Mouse (Mus musculus): ENCODE measurements around the gene Dhx33.

Gene Dhx33

GRCm38 (mm10) chr11:70980751-70981510, 23.3 kb downstream of the Dhx33 start:
- DNase-seq: peak; percentile 15

DNA sequence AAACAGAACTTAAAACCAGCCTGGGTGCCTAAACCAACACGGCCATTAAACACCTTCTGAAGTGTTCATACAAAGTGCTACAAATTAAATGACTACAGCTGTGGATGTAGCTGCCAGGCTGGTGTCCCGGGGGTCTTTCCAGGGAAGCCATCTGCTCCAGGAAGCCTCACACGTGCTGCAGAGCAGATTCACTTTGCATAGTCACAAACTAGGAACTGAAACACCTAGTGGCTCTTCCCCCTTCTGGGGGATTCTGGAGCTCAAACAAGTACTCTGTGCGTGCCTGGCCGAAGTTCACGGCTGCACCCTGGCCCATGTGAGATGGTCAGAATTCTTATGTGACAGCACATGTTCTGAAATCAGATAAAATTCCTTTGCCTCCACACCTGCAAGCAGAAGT, 24.0 kb downstream of the Dhx33 start:
- no peak for DNase-seq

DNA sequence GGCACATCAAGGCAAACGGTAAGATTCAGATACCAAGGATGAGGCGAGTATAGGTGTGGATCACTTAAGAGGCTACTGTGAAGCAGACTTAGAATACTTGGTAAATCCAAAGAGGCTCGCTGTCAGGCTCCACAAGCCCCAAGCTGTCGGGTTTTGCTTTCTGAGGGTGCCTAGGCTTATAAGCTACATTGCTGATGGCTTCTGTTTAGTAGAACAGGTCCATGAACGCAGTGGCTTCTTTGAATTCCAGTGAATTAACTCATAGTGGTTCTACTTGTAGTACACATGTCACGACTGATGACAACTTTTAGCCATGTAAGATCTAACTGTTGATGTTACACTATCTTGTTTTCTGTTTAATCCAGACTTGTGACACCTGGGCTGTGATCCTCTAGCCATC, 26.9 kb downstream of the Dhx33 start:
- no peak for DNase-seq

DNA sequence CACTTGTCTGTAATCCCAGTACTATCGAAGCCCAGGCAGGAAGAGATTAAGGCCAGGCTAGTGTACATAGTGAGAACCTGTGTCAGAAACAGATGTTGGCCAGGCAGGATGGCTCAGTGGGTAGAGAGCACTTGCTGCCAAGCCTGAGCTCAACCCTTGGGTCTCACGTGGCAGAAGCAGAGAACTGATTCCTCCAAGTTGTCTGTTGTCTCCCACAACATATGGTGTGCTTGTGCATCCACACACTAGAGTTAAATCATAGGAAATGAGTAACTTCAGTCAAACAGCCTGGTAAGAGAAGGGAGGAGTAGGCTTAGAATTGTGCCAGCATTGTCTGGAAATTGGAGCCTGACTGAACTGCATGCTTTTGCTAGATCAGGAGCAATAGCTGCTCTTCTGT, 29.0 kb downstream of the Dhx33 start:
- peak; percentile 21 for DNase-seq

DNA sequence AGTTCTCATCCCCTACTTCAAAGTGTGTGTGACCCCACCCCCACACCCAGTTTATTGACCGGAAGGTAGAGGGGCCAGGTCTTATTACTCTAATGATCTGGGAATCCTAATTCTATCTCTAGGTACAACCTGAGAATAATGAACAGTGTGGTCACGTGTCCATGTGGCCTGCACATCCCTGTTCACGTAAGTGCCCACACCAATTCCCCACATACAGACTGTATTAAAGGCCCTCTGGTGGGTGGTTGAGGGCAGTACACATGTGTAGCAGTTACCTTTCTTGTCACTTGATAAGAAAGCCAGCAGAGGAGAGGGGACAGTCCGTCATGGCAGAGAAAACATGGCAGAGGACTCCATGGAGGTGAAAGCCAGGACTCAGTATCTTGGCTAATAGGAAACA, 30.3 kb downstream of the Dhx33 start:
- peak; percentile 23 for DNase-seq

GRCm38 (mm10) chr11:70972586-70972985, 31.7 kb downstream of the Dhx33 start:
- no peak for DNase-seq

DNA sequence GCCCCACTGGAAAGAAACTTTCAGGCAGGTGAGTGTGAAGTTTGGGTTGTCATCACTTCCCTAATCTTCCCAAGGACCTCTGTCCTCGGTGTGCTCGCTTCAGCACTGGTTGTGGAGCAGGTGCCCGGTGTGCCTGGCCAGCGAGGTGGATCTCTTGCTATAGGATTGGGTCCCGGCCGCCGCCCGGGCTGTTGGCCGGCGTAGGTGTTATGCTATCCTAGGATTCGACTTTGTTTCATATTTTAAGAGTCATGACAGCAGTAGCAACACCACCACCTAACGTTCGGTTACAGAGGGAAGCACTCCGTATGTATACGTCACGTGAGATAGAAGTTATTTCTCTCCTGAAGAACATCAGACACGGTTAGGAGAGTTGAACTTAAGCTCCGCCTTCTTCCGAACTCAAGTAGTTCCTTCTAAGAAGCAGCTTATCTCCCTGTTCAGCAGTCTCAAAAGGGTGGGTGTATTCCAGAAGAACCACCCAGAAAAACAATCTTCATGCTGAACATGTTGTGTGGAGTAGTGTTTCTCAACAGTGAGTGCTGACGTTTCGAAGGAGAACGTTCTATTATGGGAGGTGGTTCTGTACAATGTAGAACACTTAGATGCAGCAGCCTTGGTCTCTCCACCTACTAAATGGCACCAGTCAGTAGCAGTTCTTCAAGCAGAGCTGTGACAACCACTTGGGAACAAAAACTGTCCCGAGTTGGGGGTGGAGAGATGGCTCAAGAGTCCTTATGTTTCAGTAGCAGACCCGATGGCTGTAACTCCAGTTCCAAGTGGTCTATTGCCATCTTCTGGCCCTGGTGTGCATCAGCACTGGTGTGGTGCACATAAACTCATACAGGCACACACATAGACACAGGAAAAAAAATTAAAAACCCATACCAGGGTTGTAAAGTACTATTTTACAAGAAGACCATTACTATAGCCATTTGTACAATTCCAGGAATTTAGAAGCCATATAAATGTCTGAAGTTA, 33.4 kb downstream of the Dhx33 start:
- DNase-seq: peak; percentile 54

DNA sequence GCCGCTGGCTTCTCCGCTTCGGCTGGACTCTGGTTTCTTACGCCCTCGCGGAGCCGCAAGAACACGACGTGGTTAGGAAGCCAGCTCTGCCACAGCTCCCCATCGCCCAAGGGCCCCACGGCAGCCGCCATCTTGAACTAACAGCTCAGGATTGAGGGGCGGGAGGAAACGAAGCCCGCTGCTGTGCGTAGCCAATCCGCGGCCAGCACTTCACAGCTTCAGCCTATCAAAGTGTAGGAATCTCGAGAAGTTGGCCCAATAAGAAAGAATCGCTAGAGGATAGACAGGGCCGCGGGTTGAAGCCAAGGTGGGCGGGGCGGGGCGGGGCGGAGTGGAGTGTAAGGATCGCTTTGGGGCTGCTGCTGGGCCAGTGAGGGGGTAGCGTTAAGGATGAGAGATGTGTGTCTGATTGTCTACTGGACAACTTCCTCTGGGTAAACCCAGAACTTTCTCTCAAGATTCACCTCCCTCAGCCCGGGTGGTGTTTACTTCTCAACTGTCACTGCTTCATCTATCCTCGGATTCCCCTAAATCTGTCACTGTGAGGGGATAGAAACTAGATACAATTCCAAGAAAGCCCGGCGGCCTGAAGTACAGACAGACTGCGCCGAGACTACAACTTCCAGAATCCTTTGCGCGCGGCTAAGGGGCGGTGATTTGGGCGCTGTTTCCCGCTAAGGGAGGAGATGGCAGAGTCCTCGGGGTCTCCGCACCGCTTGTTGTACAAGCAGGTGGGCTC, 34.2 kb downstream of the Dhx33 start, which contains the start of the genes Nup88 and Rpain:
TSS of gene Nup88 (minus strand) at position 153 of the 739 bp plus-strand sequence.
TSS of gene Rpain (plus strand) at position 393 of the 739 bp plus-strand sequence.
- DNase-seq: peak; percentile 95

GRCm38 (mm10) chr11:70969271-70969794, 34.9 kb downstream of the Dhx33 start:
- peak; percentile 55 for DNase-seq

GRCm38 (mm10) chr11:70964222-70964907, 39.9 kb downstream of the Dhx33 start:
- peak; percentile 39 for DNase-seq

DNA sequence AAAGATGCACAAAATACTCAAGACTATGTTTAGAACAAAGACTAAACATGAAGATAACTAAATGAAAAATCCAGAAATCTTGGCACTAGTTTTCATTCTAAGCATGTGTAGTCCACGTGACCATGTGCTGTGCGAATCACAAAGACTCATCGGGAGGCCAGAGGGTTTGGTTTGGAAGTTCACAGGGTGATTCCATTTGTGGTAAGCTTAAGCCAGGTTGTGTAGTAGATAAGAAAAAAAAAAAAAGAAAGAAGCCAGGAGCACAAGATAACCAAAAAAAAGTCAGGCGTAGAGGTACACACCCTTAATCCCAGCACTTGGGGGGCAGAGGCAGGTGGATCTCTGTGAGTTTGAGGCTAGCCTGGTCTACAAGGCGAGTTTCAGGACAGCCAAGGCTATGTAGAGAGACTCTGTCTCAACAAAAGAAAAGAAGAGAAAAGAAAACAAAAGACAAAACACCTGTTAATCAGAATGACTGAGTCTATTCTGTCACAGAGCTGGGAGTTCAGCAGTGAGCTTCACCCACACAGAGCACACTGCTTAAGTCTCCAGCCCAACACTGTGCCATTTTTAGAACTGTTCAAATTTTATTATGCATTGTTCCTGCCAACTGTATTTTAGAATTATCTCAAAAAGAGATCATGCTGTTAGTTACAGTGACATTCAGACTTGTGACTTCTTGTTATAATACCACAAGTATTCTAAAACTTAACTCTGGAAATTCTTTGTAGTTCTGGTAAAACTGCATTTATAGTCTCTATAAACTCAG, 43.3 kb downstream of the Dhx33 start:
- DNase-seq: no peak

- DNase-seq: no peak
Measured at GRCm38 (mm10) chr11:70954711-70955110, 49.5 kb downstream of the Dhx33 start.

DNA sequence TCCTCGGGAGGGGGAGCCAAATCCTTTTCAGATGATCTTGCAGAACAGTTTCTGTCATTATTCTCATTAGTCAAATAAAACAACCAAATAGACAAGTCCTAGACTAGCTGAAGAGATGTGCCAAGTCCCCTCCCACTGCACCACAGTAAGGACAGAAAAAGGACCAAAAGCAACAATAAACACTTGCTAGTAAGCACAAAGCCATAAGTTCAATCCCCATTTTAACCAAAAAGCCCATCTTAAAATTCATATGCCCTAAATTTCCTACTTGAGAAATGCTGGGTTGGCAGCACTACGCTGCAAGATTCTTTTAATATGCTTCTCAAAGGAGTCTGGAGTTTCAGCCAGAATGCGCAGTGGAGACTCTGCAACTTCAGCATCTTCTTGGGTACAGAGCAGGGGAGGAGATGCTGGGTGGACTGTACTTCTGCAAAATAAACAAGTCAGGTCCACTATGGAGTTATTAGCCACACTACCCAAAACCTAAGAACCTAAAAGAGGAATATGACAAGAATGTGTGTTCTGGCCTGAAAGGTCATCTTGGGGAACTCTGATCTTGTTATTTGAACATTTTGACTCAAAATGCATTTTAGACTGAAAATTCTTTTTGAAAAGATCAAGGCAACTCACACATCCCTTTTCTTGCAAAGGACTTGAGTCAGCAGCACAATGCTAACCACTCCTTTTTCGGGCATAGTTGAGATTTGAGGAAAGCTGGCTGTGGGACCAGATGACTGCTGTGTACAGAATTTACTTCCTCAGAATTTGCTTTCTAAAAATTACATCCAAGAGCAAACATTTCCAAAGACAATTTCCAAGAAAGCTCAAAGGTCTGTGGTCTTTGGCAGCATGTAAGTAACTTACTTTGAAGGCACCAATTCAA, 59.1 kb downstream of the Dhx33 start:
- DNase-seq: no peak

DNA sequence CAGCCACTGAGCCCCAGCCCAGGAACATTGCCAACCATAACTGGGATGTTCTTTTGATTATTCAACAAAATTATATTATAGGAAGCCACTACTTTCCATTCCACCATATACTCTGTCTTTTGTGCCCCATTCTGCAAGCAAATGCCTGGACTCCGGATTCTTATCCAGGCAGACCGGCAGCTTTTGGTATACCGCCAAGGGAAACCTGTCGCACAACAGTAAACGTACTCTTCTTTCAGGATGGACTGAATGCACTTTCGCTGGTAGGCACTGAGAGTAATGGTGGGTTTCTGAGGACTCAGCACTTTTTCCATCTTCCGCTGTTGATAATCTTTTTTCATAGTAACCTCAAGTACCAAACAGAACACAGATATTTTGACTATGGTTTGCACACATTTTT, 60.6 kb downstream of the Dhx33 start:
- no peak for DNase-seq

DNA sequence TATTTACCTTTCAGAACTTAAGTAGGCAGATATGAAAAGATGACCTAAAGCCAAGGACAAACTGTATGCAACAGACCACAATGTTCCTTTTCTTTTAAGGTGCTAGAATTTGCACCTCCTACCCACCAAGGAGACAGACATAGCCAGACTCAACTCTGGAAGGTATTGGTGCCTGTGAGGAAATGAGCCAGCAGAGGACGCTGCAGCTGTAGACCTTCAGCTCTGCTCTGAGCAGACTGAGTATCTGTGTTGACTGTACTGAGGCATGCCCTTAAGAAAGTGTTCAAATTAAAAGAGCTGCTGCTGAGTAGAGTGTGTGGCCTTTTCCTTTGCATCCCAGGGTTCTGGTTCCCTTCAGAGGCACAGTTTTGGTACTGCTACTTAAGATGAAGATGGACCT, 61.6 kb downstream of the Dhx33 start:
- DNase-seq: no peak

DNA sequence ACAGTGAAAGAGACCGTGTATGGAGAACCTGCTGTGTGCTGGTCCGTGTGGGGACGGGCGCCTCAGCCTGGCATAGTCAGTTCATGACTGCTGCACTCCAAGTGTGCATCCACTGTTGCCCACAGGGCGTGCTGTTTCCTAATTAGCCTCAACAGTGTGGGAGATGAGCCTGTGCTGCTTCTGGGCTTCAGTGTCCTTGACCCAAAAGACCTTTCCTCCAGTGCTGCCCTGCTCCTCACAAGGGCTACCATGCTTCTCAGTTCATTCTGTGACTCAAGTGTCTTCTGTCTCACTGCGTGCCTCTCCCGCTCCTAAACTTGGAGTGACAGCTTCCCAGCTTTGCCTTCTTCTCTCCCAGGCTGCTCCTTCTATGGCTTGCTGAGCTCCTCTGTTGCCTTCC, 68.9 kb downstream of the Dhx33 start:
- DNase-seq: no peak

Data from liver (tissue).